In the genomic region with DNA sequence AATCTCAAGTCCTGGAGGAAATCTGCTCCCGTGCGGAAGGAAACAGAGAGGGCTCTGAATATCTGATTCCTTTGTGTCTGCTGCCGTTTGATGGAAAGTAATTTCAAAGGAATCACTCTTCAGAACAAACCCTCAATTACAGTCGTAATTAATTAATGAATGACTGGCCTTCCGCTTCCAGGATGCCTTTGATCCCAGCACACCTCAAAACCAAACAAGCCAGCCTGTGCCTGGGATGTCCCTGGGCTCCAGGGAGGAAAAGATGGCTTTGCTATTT, we compare ENCODE assay signal across 29 mouse cellular contexts. TPM values are rescaled to one million over a fixed set of nuclear protein-coding genes. Genes with fewer than 3 reads are reported as not detected.
DNase-seq lines count a peak whose midpoint lies in the region; ATAC-seq lines count a peak whose summit lies in the region.
"Had no signal": no experiment of that assay in that cellular context is flagged by ENCODE, and none has a peak within 500 bp of the region (broad histone marks: within the 10 kb centered on the region; RNA-seq: fewer than 3 reads in every experiment).

No protein-coding gene starts in this region.

- H3K4me3 ChIP-seq in kidney, embryonic 16.5 days (ENCODE audit: low read length): no peak overlapping the region
- H3K4me3 ChIP-seq in stomach, embryonic 14.5 days (ENCODE audit: low read depth, low read length): no peak overlapping the region
- no peak overlapping the region for H3K4me3 ChIP-seq in hindbrain, embryonic 14.5 days (replicated peaks; ENCODE audit: low read length)
- H3K4me3 ChIP-seq: embryonic facial prominence, embryonic 12.5 days; heart, embryonic 15.5 days; limb, embryonic 15.5 days; liver, embryonic 15.5 days; midbrain, embryonic 12.5 days; neural tube, embryonic 12.5 days had no signal

- no peak overlapping the region for H3K9ac ChIP-seq in kidney, embryonic 16.5 days (replicated peaks; ENCODE audit: low read length)
- H3K9ac ChIP-seq in stomach, embryonic 14.5 days (replicated peaks; ENCODE audit: low read depth, low read length): no peak overlapping the region
- no peak overlapping the region for H3K9ac ChIP-seq in hindbrain, embryonic 14.5 days
- H3K9ac ChIP-seq: embryonic facial prominence, embryonic 12.5 days; heart, embryonic 15.5 days; limb, embryonic 15.5 days; liver, embryonic 15.5 days; midbrain, embryonic 12.5 days; neural tube, embryonic 12.5 days had no signal

- no peak for DNase-seq in kidney, postnatal 36 days
- DNase-seq in ES-CJ7 (ENCODE audit: low read depth, low spot score) (peak; percentile 53), R1 (ENCODE audit: low read depth, low spot score) (peak; percentile 5)
- no peak for DNase-seq in adrenal gland, adult 2 months
- DNase-seq in hindbrain, embryonic 14.5 days (ENCODE audit: low spot score): no peak
- DNase-seq: adrenal gland, postnatal 25 days; cerebellum, adult 11-12 months; cerebellum, postnatal 14 days; gastrocnemius, postnatal 14 days; heart, adult 18-20 months; heart, postnatal 4 days; layer of hippocampus, postnatal 36 days; right cerebral cortex, adult 18-20 months; thymus, adult 2 months had no signal

- peaks cover 6% of the 10 kb centered on the region; the same call in 1 of the 2 replicates for H3K4me1 ChIP-seq in kidney, embryonic 16.5 days (ENCODE audit: insufficient read depth, low read length)
- 0 out of 2 replicates have a peak, but pooled peaks cover 9% of the 10 kb centered on the region for H3K4me1 ChIP-seq in stomach, embryonic 14.5 days (ENCODE audit: control insufficient read depth, insufficient read depth, low read length)
- H3K4me1 ChIP-seq in hindbrain, embryonic 14.5 days (replicated peaks; ENCODE audit: control insufficient read depth, insufficient read depth, low read length): no peaks in the 10 kb centered on the region
- H3K4me1 ChIP-seq: embryonic facial prominence, embryonic 12.5 days; heart, embryonic 15.5 days; limb, embryonic 15.5 days; neural tube, embryonic 12.5 days had no signal

- no peak overlapping the region for H3K27ac ChIP-seq in kidney, embryonic 16.5 days (ENCODE audit: low read length)
- peak overlapping the region; percentile 12; the same call in 1 of the 2 replicates for H3K27ac ChIP-seq in stomach, embryonic 14.5 days (ENCODE audit: low read length)
- no peak overlapping the region for H3K27ac ChIP-seq in hindbrain, embryonic 14.5 days
- H3K27ac ChIP-seq: embryonic facial prominence, embryonic 12.5 days; heart, embryonic 15.5 days; limb, embryonic 15.5 days; liver, embryonic 15.5 days; midbrain, embryonic 12.5 days; neural tube, embryonic 12.5 days had no signal

- H3K27me3 ChIP-seq in kidney, embryonic 16.5 days (ENCODE audit: insufficient read depth, low read length): no peaks in the 10 kb centered on the region
- no peaks in the 10 kb centered on the region for H3K27me3 ChIP-seq in stomach, embryonic 14.5 days (ENCODE audit: control insufficient read depth, insufficient read depth, low read length)
- H3K27me3 ChIP-seq in hindbrain, embryonic 14.5 days (ENCODE audit: control insufficient read depth, insufficient read depth, low read length): no peaks in the 10 kb centered on the region
- H3K27me3 ChIP-seq: embryonic facial prominence, embryonic 12.5 days; heart, embryonic 15.5 days; limb, embryonic 15.5 days; liver, embryonic 15.5 days; midbrain, embryonic 12.5 days; neural tube, embryonic 12.5 days; Patski had no signal

- H3K4me2 ChIP-seq in kidney, embryonic 16.5 days (replicated peaks; ENCODE audit: low read depth, low read length): no peak overlapping the region
- H3K4me2 ChIP-seq in stomach, embryonic 14.5 days (replicated peaks; ENCODE audit: low read depth, low read length): no peak overlapping the region
- no peak overlapping the region for H3K4me2 ChIP-seq in hindbrain, embryonic 14.5 days (replicated peaks)
- H3K4me2 ChIP-seq: embryonic facial prominence, embryonic 12.5 days; heart, embryonic 15.5 days; limb, embryonic 15.5 days; liver, embryonic 15.5 days; midbrain, embryonic 12.5 days; neural tube, embryonic 12.5 days had no signal

- 17% methylated on average over 5 of the region's 5 CpGs for WGBS in kidney, embryonic 16.5 days
- 45% methylated on average over 5 of the region's 5 CpGs for WGBS in stomach, embryonic 14.5 days
- WGBS in hindbrain, embryonic 14.5 days: 64% methylated on average over 5 of the region's 5 CpGs

- H3K36me3 ChIP-seq in kidney, embryonic 16.5 days (ENCODE audit: insufficient read depth, low read length): no peaks in the 10 kb centered on the region
- H3K36me3 ChIP-seq in stomach, embryonic 14.5 days (ENCODE audit: control insufficient read depth, insufficient read depth, low read length): no peaks in the 10 kb centered on the region
- no peaks in the 10 kb centered on the region for H3K36me3 ChIP-seq in hindbrain, embryonic 14.5 days (replicated peaks; ENCODE audit: control insufficient read depth, insufficient read depth)
- H3K36me3 ChIP-seq: embryonic facial prominence, embryonic 12.5 days; heart, embryonic 15.5 days; limb, embryonic 15.5 days; liver, embryonic 15.5 days; midbrain, embryonic 12.5 days; neural tube, embryonic 12.5 days had no signal

- no peaks in the 10 kb centered on the region for H3K9me3 ChIP-seq in kidney, embryonic 16.5 days (ENCODE audit: low read length)
- no peaks in the 10 kb centered on the region for H3K9me3 ChIP-seq in stomach, embryonic 14.5 days (ENCODE audit: control insufficient read depth, low read depth, low read length)
- H3K9me3 ChIP-seq in hindbrain, embryonic 14.5 days (ENCODE audit: control insufficient read depth, low read length): no peaks in the 10 kb centered on the region
- H3K9me3 ChIP-seq: embryonic facial prominence, embryonic 12.5 days; heart, embryonic 15.5 days; limb, embryonic 15.5 days; liver, embryonic 15.5 days; midbrain, embryonic 12.5 days; neural tube, embryonic 12.5 days had no signal

- ATAC-seq in kidney, embryonic 16.5 days (ENCODE audit: low FRiP score, low TSS enrichment): 0 out of 2 replicates have a peak, but pooled peaks have one; percentile 23
- no peak for ATAC-seq in stomach, embryonic 14.5 days (ENCODE audit: insufficient number of reproducible peaks, insufficient read depth, low FRiP score, low read depth)
- no peak for ATAC-seq in hindbrain, embryonic 14.5 days (ENCODE audit: low FRiP score)
- ATAC-seq: forebrain, embryonic 14.5 days; hindbrain, embryonic 16.5 days; Patski had no signal

RNA-seq across cellular contexts. Expression of a gene that starts 0.6 kb away (rescaled TPM):
- polyA plus RNA-seq in kidney, embryonic 16.5 days (2015; fragmentation: Nextera tagmentation; extraction: Ambion mirVana): 22.2 and 22.3 TPM in 2 replicates
- 18.3 and 21.4 TPM in 2 replicates for polyA plus RNA-seq in stomach, embryonic 14.5 days (2014; fragmentation: Nextera tagmentation; extraction: Ambion mirVana)
- total RNA-seq in adrenal gland, adult 2 months (2021): not detected
- 0.12 TPM in 1 of 2 replicates, not detected in the other for polyA plus RNA-seq in adrenal gland, adult 2 months (2012; rRNA removed)
- polyA plus RNA-seq in hindbrain, embryonic 14.5 days (2014; fragmentation: Nextera tagmentation; extraction: Ambion mirVana): 0.32 TPM in 1 of 2 replicates, not detected in the other
- total RNA-seq: adrenal gland, postnatal 25 days; gastrocnemius, postnatal 14 days; heart, postnatal 4 days; layer of hippocampus, adult 18-20 months; layer of hippocampus, postnatal 36 days; left cerebral cortex, postnatal 36 days had no signal
- polyA plus RNA-seq: C2C12; midbrain, embryonic 12.5 days; neural tube, embryonic 12.5 days had no signal

RNA-seq across cellular contexts. Expression of a gene that starts 27.6 kb away (rescaled TPM):
- 0.21 and 0.60 TPM in 2 replicates for polyA plus RNA-seq in kidney, embryonic 16.5 days (2015; fragmentation: Nextera tagmentation; extraction: Ambion mirVana)
- not detected in 2 replicates for polyA plus RNA-seq in stomach, embryonic 14.5 days (2014; fragmentation: Nextera tagmentation; extraction: Ambion mirVana)
- not detected for total RNA-seq in adrenal gland, adult 2 months (2021)
- polyA plus RNA-seq in adrenal gland, adult 2 months (2012; rRNA removed): not detected in 2 replicates
- polyA plus RNA-seq in hindbrain, embryonic 14.5 days (2014; fragmentation: Nextera tagmentation; extraction: Ambion mirVana): not detected in 2 replicates
- total RNA-seq: adrenal gland, postnatal 25 days; gastrocnemius, postnatal 14 days; heart, adult 18-20 months; heart, postnatal 4 days; layer of hippocampus, adult 18-20 months; layer of hippocampus, postnatal 36 days; left cerebral cortex, postnatal 36 days had no signal
- polyA plus RNA-seq: C2C12; embryonic facial prominence, embryonic 12.5 days; forebrain, embryonic 14.5 days; heart, embryonic 15.5 days; hindbrain, embryonic 16.5 days; kidney, adult 2 months; liver, embryonic 15.5 days; midbrain, embryonic 12.5 days; neural tube, embryonic 12.5 days had no signal

RNA-seq across cellular contexts. Expression of a gene that starts 49.4 kb away (rescaled TPM):
- not detected in 2 replicates for polyA plus RNA-seq in kidney, embryonic 16.5 days (2015; fragmentation: Nextera tagmentation; extraction: Ambion mirVana)
- not detected in 2 replicates for polyA plus RNA-seq in stomach, embryonic 14.5 days (2014; fragmentation: Nextera tagmentation; extraction: Ambion mirVana)
- total RNA-seq in adrenal gland, adult 2 months (2021): not detected
- not detected in 2 replicates for polyA plus RNA-seq in adrenal gland, adult 2 months (2012; rRNA removed)
- polyA plus RNA-seq in hindbrain, embryonic 14.5 days (2014; fragmentation: Nextera tagmentation; extraction: Ambion mirVana): not detected in 2 replicates
- total RNA-seq: adrenal gland, postnatal 25 days; gastrocnemius, postnatal 14 days; heart, adult 18-20 months; heart, postnatal 4 days; layer of hippocampus, adult 18-20 months; layer of hippocampus, postnatal 36 days; left cerebral cortex, postnatal 36 days had no signal
- polyA plus RNA-seq: C2C12; embryonic facial prominence, embryonic 12.5 days; forebrain, embryonic 14.5 days; heart, embryonic 15.5 days; hindbrain, embryonic 16.5 days; kidney, adult 2 months; limb, embryonic 15.5 days; liver, embryonic 15.5 days; midbrain, embryonic 12.5 days; neural tube, embryonic 12.5 days; Patski; thymus, adult 2 months had no signal

RNA-seq across cellular contexts. Expression of a gene that starts 55.6 kb away (rescaled TPM):
- 1.5 and 1.8 TPM in 2 replicates for polyA plus RNA-seq in kidney, embryonic 16.5 days (2015; fragmentation: Nextera tagmentation; extraction: Ambion mirVana)
- 3.0 and 3.9 TPM in 2 replicates for polyA plus RNA-seq in stomach, embryonic 14.5 days (2014; fragmentation: Nextera tagmentation; extraction: Ambion mirVana)
- under 1 TPM; 0.14 to 0.20 TPM for total RNA-seq in adrenal gland, adult 2 months (2021)
- not detected in 2 replicates for polyA plus RNA-seq in adrenal gland, adult 2 months (2012; rRNA removed)
- polyA plus RNA-seq in hindbrain, embryonic 14.5 days (2014; fragmentation: Nextera tagmentation; extraction: Ambion mirVana): 0.14 TPM in 1 of 2 replicates, not detected in the other
- total RNA-seq: heart, adult 18-20 months; layer of hippocampus, adult 18-20 months; layer of hippocampus, postnatal 36 days; left cerebral cortex, postnatal 36 days had no signal
- polyA plus RNA-seq: C2C12; forebrain, embryonic 14.5 days; Patski had no signal

RNA-seq across cellular contexts. Expression of a gene that starts 57.2 kb away (rescaled TPM):
- not detected in 2 replicates for polyA plus RNA-seq in kidney, embryonic 16.5 days (2015; fragmentation: Nextera tagmentation; extraction: Ambion mirVana)
- polyA plus RNA-seq in stomach, embryonic 14.5 days (2014; fragmentation: Nextera tagmentation; extraction: Ambion mirVana): not detected in 2 replicates
- not detected for total RNA-seq in adrenal gland, adult 2 months (2021)
- polyA plus RNA-seq in adrenal gland, adult 2 months (2012; rRNA removed): not detected in 2 replicates
- polyA plus RNA-seq in hindbrain, embryonic 14.5 days (2014; fragmentation: Nextera tagmentation; extraction: Ambion mirVana): not detected in 2 replicates
- total RNA-seq: adrenal gland, postnatal 25 days; gastrocnemius, postnatal 14 days; heart, adult 18-20 months; heart, postnatal 4 days; layer of hippocampus, adult 18-20 months; layer of hippocampus, postnatal 36 days; left cerebral cortex, postnatal 36 days had no signal
- polyA plus RNA-seq: C2C12; embryonic facial prominence, embryonic 12.5 days; forebrain, embryonic 14.5 days; heart, embryonic 15.5 days; hindbrain, embryonic 16.5 days; kidney, adult 2 months; liver, embryonic 15.5 days; midbrain, embryonic 12.5 days; neural tube, embryonic 12.5 days; Patski had no signal

Comparison
In these comparisons a context has a peak if more than half of its experiments do, and no peak if none do; other contexts are left out.
1. DNase-seq: peak in ES-CJ7 (single experiment) and R1 (single experiment); none in kidney, postnatal 36 days (0 of 2), adrenal gland, adult 2 months (single experiment) and hindbrain, embryonic 14.5 days (single experiment).
2. RNA of a gene that starts 0.6 kb away (polyA plus RNA-seq): 22.2 to 22.3 TPM in kidney, embryonic 16.5 days and 18.3 to 21.4 TPM in stomach, embryonic 14.5 days; 0.32 TPM in hindbrain, embryonic 14.5 days and 0.12 TPM in adrenal gland, adult 2 months; every median in the first group is over 10 times any median in the second.